Mouse (Mus musculus) megakaryocyte, embryonic 14.5 days (primary cell): ENCODE measurements around the gene Gal3st1.

ENCODE experiments used
- FLI1 ChIP-seq: IDR thresholded peaks from 2 replicates; pipeline ENCODE4 v1.6.1; 2012; ENCODE audit warnings: low read length, inconsistent platforms, mixed read lengths
- GATA1 ChIP-seq: IDR thresholded peaks from 3 replicates; pipeline ENCODE4 v1.6.1; 2012; ENCODE audit warnings: mixed read lengths, low read length, inconsistent platforms, borderline replicate concordance

- no peak for TF ChIP-seq FLI1
- no peak for TF ChIP-seq GATA1
These were observed 13.6 kb upstream of the Gal3st1 start for GRCm38 (mm10) chr11:3969837-3970236.
